Mouse (Mus musculus) lung, embryonic 14.5 days (tissue): ENCODE measurements at regions not wholly inside any gene's neighbourhood (a gene's known extent, or its start where the extent isn't known, plus 50 kb on each side); places are given as distances from the start of the nearest gene placed in this dataset.

Experiments
- ATAC-seq: fragments of 200-750 bp; cut with Nextera tagmentation; 2 replicates; pipeline ENCODE4 v1.8.0; 2017; ENCODE audit warnings: mild to moderate bottlenecking, moderate TSS enrichment, moderate library complexity; ENCODE audit not compliant: insufficient read depth
- DNase-seq: peaks from one replicate; pipeline ENCODE4 v3.0.0-alpha.2; 2015
- H3K27ac ChIP-seq: fragments of 300-500 bp; sonication (generic); 2 replicates; pipeline ENCODE4 v1.5.1; 2014; ENCODE audit warnings: low read depth, mild to moderate bottlenecking, moderate library complexity
- H3K27me3 ChIP-seq: fragments of 300-500 bp; sonication (generic); 2 replicates; pipeline ENCODE4 v1.6.1; 2014; ENCODE audit warnings: low read length, control low read depth; ENCODE audit not compliant: insufficient read depth
- H3K36me3 ChIP-seq: fragments of 300-500 bp; sonication (generic); 2 replicates; pipeline ENCODE4 v1.6.1; 2014; ENCODE audit warnings: control low read depth; ENCODE audit not compliant: insufficient read depth
- H3K4me1 ChIP-seq: fragments of 300-500 bp; sonication (generic); 2 replicates; pipeline ENCODE4 v1.6.1; 2014; ENCODE audit warnings: antibody characterized with exemption, control low read depth; ENCODE audit not compliant: insufficient read depth
- H3K4me2 ChIP-seq: fragments of 300-500 bp; sonication (generic); 2 replicates; pipeline ENCODE4 v1.6.1; 2014; ENCODE audit warnings: mild to moderate bottlenecking
- H3K4me3 ChIP-seq: fragments of 300-500 bp; sonication (generic); 2 replicates; pipeline ENCODE4 v1.5.1; 2014; ENCODE audit warnings: low read depth, low read length
- H3K9ac ChIP-seq: fragments of 300-500 bp; sonication (generic); 2 replicates; pipeline ENCODE4 v1.6.1; 2014
- H3K9me3 ChIP-seq: fragments of 300-500 bp; sonication (generic); 2 replicates; pipeline ENCODE4 v1.6.1; 2016; ENCODE audit warnings: low read depth, low read length, control low read depth
- CTCF ChIP-seq: IDR thresholded peaks from 2 replicates; pipeline ENCODE4 v1.5.1; 2016; ENCODE audit warnings: antibody characterized with exemption, low read depth
- WGBS: fragments of 180-500 bp; shearing (Covaris S2); extraction: QIAGEN DNeasy Blood & Tissue Kit; methylation state at CpG from one replicate; pipeline ENCODE4 v1.1.7; 2014; 5-methylcytosine and 5-hydroxymethylcytosine counted together

- Histone ChIP-seq H3K9ac (no peak overlapping the region), H3K27ac (peak overlapping the region; percentile 15; the same call in 1 of the 2 replicates), H3K9me3 (no peaks in the 10 kb centered on the region), H3K4me3 (no peak overlapping the region), H3K4me2 (no peak overlapping the region), H3K4me1 (peaks cover 8% of the 10 kb centered on the region; the same call in 1 of the 2 replicates), H3K36me3 (no peaks in the 10 kb centered on the region), H3K27me3 (no peaks in the 10 kb centered on the region)
- whole genome bisulfite sequencing = 41% methylated on average over 8 of the region's 8 CpGs
- DNase-seq = no peak
- no peak for ATAC-seq
- no peak for TF ChIP-seq CTCF
Observed at GRCm38 (mm10) chr10:96755674-96756073, 138.9 kb downstream of the Btg1 start.

GRCm38 (mm10) chr10:96756355-96757084, 139.7 kb downstream of the Btg1 start:
- Histone ChIP-seq H3K27ac (0 out of 2 replicates have a peak overlapping the region, but pooled peaks have one; percentile 0), H3K4me3 (no peak overlapping the region), H3K9ac (no peak overlapping the region), H3K27me3 (no peaks in the 10 kb centered on the region), H3K4me1 (peaks cover 6% of the 10 kb centered on the region; the same call in 1 of the 2 replicates), H3K9me3 (no peaks in the 10 kb centered on the region), H3K36me3 (no peaks in the 10 kb centered on the region), H3K4me2 (no peak overlapping the region)
- ATAC-seq = no peak
- DNase-seq = no peak
- WGBS = 34% methylated on average over 5 of the region's 5 CpGs
- TF ChIP-seq CTCF = no peak

- ATAC-seq = no peak
- Histone ChIP-seq H3K4me3 (no peak overlapping the region), H3K4me2 (no peak overlapping the region), H3K27ac (no peak overlapping the region), H3K9me3 (no peaks in the 10 kb centered on the region), H3K9ac (no peak overlapping the region), H3K4me1 (no peaks in the 10 kb centered on the region), H3K36me3 (no peaks in the 10 kb centered on the region), H3K27me3 (no peaks in the 10 kb centered on the region)
- no peak for DNase-seq
- TF ChIP-seq CTCF = no peak
- WGBS = 62% methylated on average over 1 of the region's 1 CpGs
Observed at GRCm38 (mm10) chr10:96757311-96757710, 140.5 kb downstream of the Btg1 start.

- DNase-seq (no peak), ATAC-seq (no peak)
- Histone ChIP-seq H3K9me3 (no peaks in the 10 kb centered on the region), H3K4me3 (no peak overlapping the region), H3K4me2 (no peak overlapping the region), H3K27ac (no peak overlapping the region), H3K9ac (no peak overlapping the region), H3K36me3 (no peaks in the 10 kb centered on the region), H3K4me1 (peaks cover 3% of the 10 kb centered on the region; the same call in 1 of the 2 replicates), H3K27me3 (no peaks in the 10 kb centered on the region)
- TF ChIP-seq CTCF = no peak
- 88% methylated on average over 8 of the region's 8 CpGs for WGBS
Observed at GRCm38 (mm10) chr10:96761601-96762000, 144.8 kb downstream of the Btg1 start.

GRCm38 (mm10) chr10:96765626-96766025, 148.8 kb downstream of the Btg1 start:
- WGBS = 86% methylated on average over 5 of the region's 5 CpGs
- Histone ChIP-seq H3K4me1 (peaks cover 3% of the 10 kb centered on the region; the same call in 1 of the 2 replicates), H3K36me3 (no peaks in the 10 kb centered on the region), H3K4me2 (no peak overlapping the region), H3K4me3 (no peak overlapping the region), H3K27ac (no peak overlapping the region), H3K27me3 (no peaks in the 10 kb centered on the region), H3K9me3 (no peaks in the 10 kb centered on the region), H3K9ac (no peak overlapping the region)
- no peak for ATAC-seq
- DNase-seq = no peak
- no peak for TF ChIP-seq CTCF

- Histone ChIP-seq H3K4me1 (no peaks in the 10 kb centered on the region), H3K9me3 (no peaks in the 10 kb centered on the region), H3K4me2 (no peak overlapping the region), H3K4me3 (no peak overlapping the region), H3K36me3 (no peaks in the 10 kb centered on the region), H3K27ac (no peak overlapping the region), H3K27me3 (no peaks in the 10 kb centered on the region), H3K9ac (no peak overlapping the region)
- ATAC-seq = no peak
- no peak for DNase-seq
- TF ChIP-seq CTCF = no peak
- WGBS = 71% methylated on average over 1 of the region's 1 CpGs
Observed at GRCm38 (mm10) chr10:96778220-96778619, 161.4 kb downstream of the Btg1 start.

- ATAC-seq (no peak), DNase-seq (no peak)
- no peaks in the 10 kb centered on the region for H3K27me3 ChIP-seq
- H3K4me3 ChIP-seq = no peak overlapping the region
- no peak overlapping the region for H3K27ac ChIP-seq
- H3K36me3 ChIP-seq = no peaks in the 10 kb centered on the region
- H3K4me2 ChIP-seq = no peak overlapping the region
- WGBS = 78% methylated on average over 5 of the region's 5 CpGs
- no peaks in the 10 kb centered on the region for H3K4me1 ChIP-seq
- no peaks in the 10 kb centered on the region for H3K9me3 ChIP-seq
- no peak for TF ChIP-seq CTCF
- H3K9ac ChIP-seq = no peak overlapping the region
Observed at GRCm38 (mm10) chr10:96783966-96784365, 167.2 kb downstream of the Btg1 start.
